Mouse (Mus musculus) CH12.LX (cell line): ENCODE results near the gene Ascc2.
A peak's percentile ranks its signal among the peaks of the same experiment; 100 is the strongest.

Experiments used
- BHLHE40 ChIP-seq: IDR thresholded peaks from 2 replicates; pipeline ENCODE4 v1.6.1; 2011; ENCODE audit warnings: mild to moderate bottlenecking, low read depth, low read length, improper control_type of control experiment
- CHD1 ChIP-seq: IDR thresholded peaks from 2 replicates; pipeline ENCODE4 v1.6.1; 2012; ENCODE audit warnings: low read depth, low read length, improper control_type of control experiment, inconsistent platforms
- CTCF ChIP-seq, 2 experiments: IDR thresholded peaks in 1 of 2; conservative IDR thresholded peaks in 1 of 2; 2 replicates each; pipeline ENCODE4 v1.5.1; 2011 to 2012; ENCODE audit warnings: low read depth in 2 of 2, low read length in 2 of 2, improper control_type of control experiment in 1 of 2, inconsistent platforms in 1 of 2, mild to moderate bottlenecking in 1 of 2, moderate library complexity in 1 of 2
- EP300 ChIP-seq: IDR thresholded peaks from 2 replicates; pipeline ENCODE4 v1.6.1; 2011; ENCODE audit warnings: low read length, improper control_type of control experiment
- POLR2A ChIP-seq: IDR thresholded peaks from 2 replicates; pipeline ENCODE4 v1.6.1; 2011; ENCODE audit warnings: low read depth, mild to moderate bottlenecking, improper control_type of control experiment, low read length
- ZKSCAN1 ChIP-seq: IDR thresholded peaks from 2 replicates; pipeline ENCODE4 v1.6.1; 2012; ENCODE audit warnings: low read depth, inconsistent platforms, low read length, improper control_type of control experiment, borderline replicate concordance

- TF ChIP-seq CHD1 = no peak
- no peak for TF ChIP-seq EP300
- TF ChIP-seq POLR2A = peak; percentile 97
- no peak for TF ChIP-seq ZKSCAN1
- TF ChIP-seq CTCF (conservative IDR thresholded peaks at IDR 0.05 in 1 of 2, IDR thresholded peaks at IDR 0.05 in 1 of 2; ENCODE audit: low read depth in 2 of 2, low read length in 2 of 2) = no peak
- TF ChIP-seq BHLHE40 = no peak
Measured at GRCm38 (mm10) chr11:4704072-4704964, 66.8 kb downstream of the Ascc2 start, which contains the start of the genes Uqcr10 and Zmat5.
